Comparison of ENCODE assay signal across 30 mouse cellular contexts in genomic region chr5:119580395-119580794, GRCm38 (mm10).
A peak's percentile ranks its signal among the peaks of the same experiment; 100 is the strongest.
DNase-seq lines count a peak whose midpoint lies in the region; ATAC-seq lines count a peak whose summit lies in the region.
"Had no signal": no experiment of that assay in that cellular context is flagged by ENCODE, and none has a peak within 500 bp of the region (broad histone marks: within the 10 kb centered on the region; RNA-seq: fewer than 3 reads in every experiment).

No protein-coding gene starts in this region.

- 40% methylated on average over 6 of the region's 6 CpGs for WGBS in intestine, embryonic 16.5 days
- 28% methylated on average over 6 of the region's 6 CpGs for WGBS in liver, embryonic 13.5 days (ENCODE audit: insufficient replicate concordance)

- ATAC-seq in intestine, embryonic 16.5 days: peak; percentile 43; the same call in 1 of the 2 replicates
- peak; percentile 72 for ATAC-seq in liver, embryonic 13.5 days (ENCODE audit: low read depth)
- ATAC-seq: forebrain, embryonic 13.5 days; hindbrain, postnatal 0 days had no signal

- H3K36me3 ChIP-seq in intestine, embryonic 16.5 days (ENCODE audit: control insufficient read depth, insufficient read depth, low read length): no peaks in the 10 kb centered on the region
- no peaks in the 10 kb centered on the region for H3K36me3 ChIP-seq in liver, embryonic 13.5 days
- H3K36me3 ChIP-seq: G1E; heart, embryonic 15.5 days; hindbrain, embryonic 12.5 days; limb, embryonic 13.5 days; midbrain, embryonic 12.5 days; neural tube, embryonic 13.5 days had no signal

- DNase-seq in ovary, adult 18-20 months (ENCODE audit: low spot score): peak; percentile 32
- DNase-seq in ovary, postnatal 14 days (ENCODE audit: low spot score): no peak
- DNase-seq in liver, embryonic 13.5 days: no peak
- peak; percentile 61 for DNase-seq in yolk sac, embryonic 10.5 days (ENCODE audit: low spot score)
- DNase-seq in left cerebral cortex, adult 8-10 months (ENCODE audit: low spot score in 2 of 2): no peak
- DNase-seq in left cerebral cortex, adult 18-20 months (ENCODE audit: low spot score in 2 of 2): no peak
- DNase-seq: adrenal gland, postnatal 10 days; B cell, adult 2 months; cerebellum, adult 11 months; cerebellum, adult 9-10 months; cerebellum, postnatal 36 days; gastrocnemius, postnatal 10 days; heart, postnatal 36 days; kidney, adult 11 months; kidney, postnatal 14 days; layer of hippocampus, adult 9-11 months; lung, embryonic 14.5 days; right cerebral cortex, adult 18-20 months; spleen, adult 18-20 months had no signal

- H3K4me3 ChIP-seq in intestine, embryonic 16.5 days (ENCODE audit: low read length): no peak overlapping the region
- H3K4me3 ChIP-seq in liver, embryonic 13.5 days (replicated peaks): no peak overlapping the region
- H3K4me3 ChIP-seq: forebrain, embryonic 13.5 days; heart, embryonic 15.5 days; hindbrain, embryonic 12.5 days; left cerebral cortex, adult 2 months; limb, embryonic 13.5 days; megakaryocyte, embryonic 14.5 days; midbrain, embryonic 12.5 days; neural tube, embryonic 13.5 days had no signal

- no peak overlapping the region for H3K9ac ChIP-seq in intestine, embryonic 16.5 days (ENCODE audit: low read depth, low read length)
- no peak overlapping the region for H3K9ac ChIP-seq in liver, embryonic 13.5 days
- H3K9ac ChIP-seq: forebrain, embryonic 13.5 days; heart, embryonic 15.5 days; hindbrain, embryonic 12.5 days; limb, embryonic 13.5 days; lung, embryonic 14.5 days; midbrain, embryonic 12.5 days; neural tube, embryonic 13.5 days had no signal

- H3K9me3 ChIP-seq in intestine, embryonic 16.5 days (ENCODE audit: control insufficient read depth, low read length): no peaks in the 10 kb centered on the region
- no peaks in the 10 kb centered on the region for H3K9me3 ChIP-seq in liver, embryonic 13.5 days (replicated peaks)
- H3K9me3 ChIP-seq: forebrain, embryonic 13.5 days; heart, embryonic 15.5 days; hindbrain, embryonic 12.5 days; midbrain, embryonic 12.5 days; neural tube, embryonic 13.5 days had no signal

- peaks cover 11% of the 10 kb centered on the region; the same call in 1 of the 2 replicates for H3K4me1 ChIP-seq in intestine, embryonic 16.5 days (ENCODE audit: control insufficient read depth, insufficient read depth, low read length)
- no peaks in the 10 kb centered on the region; the same call in 1 of the 2 replicates for H3K4me1 ChIP-seq in liver, embryonic 13.5 days (replicated peaks)
- H3K4me1 ChIP-seq: forebrain, embryonic 13.5 days; hindbrain, embryonic 12.5 days; limb, embryonic 13.5 days; megakaryocyte, embryonic 14.5 days; midbrain, embryonic 12.5 days; neural tube, embryonic 13.5 days had no signal

- no peaks in the 10 kb centered on the region for H3K27me3 ChIP-seq in intestine, embryonic 16.5 days (replicated peaks; ENCODE audit: control insufficient read depth, insufficient read depth, low read length)
- no peaks in the 10 kb centered on the region for H3K27me3 ChIP-seq in liver, embryonic 13.5 days
- H3K27me3 ChIP-seq: forebrain, embryonic 13.5 days; hindbrain, embryonic 12.5 days; megakaryocyte, embryonic 14.5 days; midbrain, embryonic 12.5 days; neural tube, embryonic 13.5 days had no signal

- no peak overlapping the region for H3K27ac ChIP-seq in intestine, embryonic 16.5 days (ENCODE audit: low read length)
- H3K27ac ChIP-seq in liver, embryonic 13.5 days: peak overlapping the region; percentile 23; the same call in 1 of the 2 replicates
- H3K27ac ChIP-seq: forebrain, embryonic 13.5 days; heart, embryonic 15.5 days; hindbrain, embryonic 12.5 days; hindbrain, postnatal 0 days; left cerebral cortex, adult 2 months; limb, embryonic 13.5 days; midbrain, embryonic 12.5 days; neural tube, embryonic 13.5 days had no signal

- H3K4me2 ChIP-seq in intestine, embryonic 16.5 days (ENCODE audit: low read depth, low read length): no peak overlapping the region
- peak overlapping the region; percentile 33; the same call in 1 of the 2 replicates for H3K4me2 ChIP-seq in liver, embryonic 13.5 days
- H3K4me2 ChIP-seq: forebrain, embryonic 13.5 days; heart, embryonic 15.5 days; hindbrain, embryonic 12.5 days; limb, embryonic 13.5 days; lung, embryonic 14.5 days; midbrain, embryonic 12.5 days; neural tube, embryonic 13.5 days had no signal

Comparison
In these comparisons a context has a peak if more than half of its experiments do, and no peak if none do; other contexts are left out.
1. DNase-seq: peak in ovary, adult 18-20 months (single experiment) and yolk sac, embryonic 10.5 days (single experiment); none in ovary, postnatal 14 days (single experiment), liver, embryonic 13.5 days (single experiment), left cerebral cortex, adult 8-10 months (0 of 2) and left cerebral cortex, adult 18-20 months (0 of 2).